In the genomic region with DNA sequence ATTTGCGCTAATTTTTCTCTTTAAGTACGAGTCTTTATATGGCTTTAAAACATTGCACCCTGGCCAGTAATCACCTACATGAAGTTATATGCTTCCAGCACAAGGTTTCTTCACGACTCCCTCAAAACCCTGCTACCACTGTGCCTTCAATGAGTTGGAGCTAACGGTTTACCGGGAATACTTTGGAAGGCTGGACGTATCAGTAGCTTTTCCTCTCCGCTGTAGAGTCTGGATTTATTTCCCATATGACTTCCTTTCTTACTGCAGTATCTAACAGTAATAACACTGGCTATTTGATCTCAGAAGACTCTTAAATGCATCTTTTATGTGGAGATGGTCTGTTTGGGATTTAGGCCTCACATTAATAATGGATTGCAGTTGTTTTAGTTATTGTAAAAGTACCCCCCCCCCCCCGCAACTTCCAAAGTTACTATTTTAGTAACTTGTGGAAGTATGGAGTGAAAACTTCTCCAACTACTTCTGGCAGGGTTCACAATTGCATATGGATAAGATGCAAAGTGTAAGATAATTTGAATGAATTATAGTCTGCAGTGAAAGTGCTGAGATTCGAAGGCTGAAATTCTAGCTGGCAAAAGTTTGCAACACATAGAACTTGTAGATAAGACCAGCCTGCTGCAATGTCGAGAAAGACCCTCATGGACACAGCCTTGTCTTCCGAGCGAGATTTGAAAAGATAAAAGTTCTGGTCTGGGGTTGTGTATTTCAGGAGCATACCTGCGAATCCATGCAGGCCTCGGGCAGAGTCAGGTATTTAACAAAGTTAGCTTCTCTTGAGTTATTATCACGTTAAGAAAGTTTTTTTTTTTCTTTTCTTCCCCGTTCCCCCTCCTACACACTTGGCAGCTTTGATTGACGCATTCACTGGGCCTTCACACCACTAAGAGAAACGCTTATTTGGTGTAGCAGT, we compare ENCODE assay signal across 8 mouse cellular contexts. TPM values are rescaled to one million over a fixed set of nuclear protein-coding genes. Genes with fewer than 3 reads are reported as not detected.
DNase-seq lines count a peak whose midpoint lies in the region; ATAC-seq and TF ChIP-seq lines count a peak whose summit lies in the region.
"Had no signal": no experiment of that assay in that cellular context is flagged by ENCODE, and none has a peak within 500 bp of the region (broad histone marks: within the 10 kb centered on the region; RNA-seq: fewer than 3 reads in every experiment).

No protein-coding gene starts in this region.

- no peaks in the 10 kb centered on the region for H3K9me3 ChIP-seq in E14TG2a.4 (ENCODE audit: low read length)
- no peaks in the 10 kb centered on the region for H3K9me3 ChIP-seq in heart, embryonic 13.5 days
- H3K9me3 ChIP-seq in liver, embryonic 14.5 days (ENCODE audit: control insufficient read depth, low read length): no peaks in the 10 kb centered on the region

- H3K27ac ChIP-seq in heart, embryonic 13.5 days (replicated peaks): peak overlapping the region; percentile 95
- H3K27ac ChIP-seq in liver, embryonic 14.5 days: no peak overlapping the region

- no peaks in the 10 kb centered on the region for H3K36me3 ChIP-seq in E14TG2a.4 (ENCODE audit: insufficient read depth, low read length)
- peaks cover 19% of the 10 kb centered on the region for H3K36me3 ChIP-seq in heart, embryonic 13.5 days
- no peaks in the 10 kb centered on the region for H3K36me3 ChIP-seq in liver, embryonic 14.5 days (replicated peaks; ENCODE audit: control insufficient read depth, insufficient read depth, low read depth)

- WGBS in heart, embryonic 13.5 days: 8% methylated on average over 18 of the region's 18 CpGs
- 20% methylated on average over 18 of the region's 18 CpGs for WGBS in liver, embryonic 14.5 days (ENCODE audit: insufficient replicate concordance)

- H3K4me2 ChIP-seq in heart, embryonic 13.5 days: peak overlapping the region; percentile 78
- H3K4me2 ChIP-seq in liver, embryonic 14.5 days (ENCODE audit: low read depth): peak overlapping the region; percentile 62

- H3K4me1 ChIP-seq in E14TG2a.4 (replicated peaks; ENCODE audit: low read depth, low read length): peaks cover 14% of the 10 kb centered on the region
- peaks cover 33% of the 10 kb centered on the region for H3K4me1 ChIP-seq in heart, embryonic 13.5 days
- 0 out of 4 replicates have a peak, but pooled peaks cover 0 to 1% of the 10 kb centered on the region in 2 experiments for H3K4me1 ChIP-seq in liver, embryonic 14.5 days (replicated peaks; ENCODE audit: control insufficient read depth in 2 of 2, insufficient read depth in 2 of 2, low read length in 1 of 2)

- H3K27me3 ChIP-seq in E14TG2a.4 (ENCODE audit: insufficient read depth, low read length): peaks cover 56% of the 10 kb centered on the region
- no peaks in the 10 kb centered on the region for H3K27me3 ChIP-seq in heart, embryonic 13.5 days (replicated peaks)
- H3K27me3 ChIP-seq in liver, embryonic 14.5 days (ENCODE audit: control insufficient read depth, insufficient read depth, low read length): peaks cover 60% of the 10 kb centered on the region

- ATAC-seq in heart, embryonic 13.5 days (ENCODE audit: extremely low read depth, insufficient number of reproducible peaks, low FRiP score, low TSS enrichment): no peak
- no peak for ATAC-seq in liver, embryonic 14.5 days (ENCODE audit: insufficient read depth)
- no peak for ATAC-seq in CD4-positive, CD25-positive, alpha-beta regulatory T cell, adult 4 months

- intact Hi-C loops in left cerebral cortex, postnatal 25 days (cut with DNase I): loop anchor here (5.0 kb wide), 2 partner anchors 88 to 328 kb away; no protein-coding TSS in a partner anchor

- TF ChIP-seq CTCF in E14TG2a.4 (conservative IDR thresholded peaks at IDR 0.05; ENCODE audit: low read length): no peak
- no peak for TF ChIP-seq CTCF in liver, embryonic 14.5 days (IDR thresholded peaks at IDR 0.05; ENCODE audit: low read depth)

- H3K9ac ChIP-seq in heart, embryonic 13.5 days: peak overlapping the region; percentile 100
- no peak overlapping the region for H3K9ac ChIP-seq in liver, embryonic 14.5 days (replicated peaks)

- DNase-seq in Muller cell, postnatal 12 days (ENCODE audit: inconsistent ontology term): peak; percentile 55
- DNase-seq in liver, embryonic 14.5 days (ENCODE audit: low read depth in 3 of 3, low spot score in 3 of 3): no peak
- no peak for DNase-seq in left cerebral cortex, postnatal 25 days (ENCODE audit: low spot score in 2 of 2)
- DNase-seq in gastrocnemius, postnatal 10 days: no peak

- TF ChIP-seq EP300 in liver, embryonic 14.5 days (IDR thresholded peaks at IDR 0.05; ENCODE audit: low read depth): no peak

- H3K4me3 ChIP-seq in E14TG2a.4 (replicated peaks; ENCODE audit: low read length): peak overlapping the region; percentile 74
- H3K4me3 ChIP-seq in heart, embryonic 13.5 days: peak overlapping the region; percentile 97
- peak overlapping the region; percentile 67 to 74; a peak in 3 of 4 replicates for H3K4me3 ChIP-seq in liver, embryonic 14.5 days (ENCODE audit: insufficient read depth in 1 of 2, low read depth in 2 of 2, low read length in 2 of 2)

RNA-seq across cellular contexts. Expression of a gene that starts 1.4 kb away (rescaled TPM):
- 0.48 and 0.55 TPM in 2 replicates for polyA plus RNA-seq in heart, embryonic 13.5 days (2015; fragmentation: Nextera tagmentation; extraction: Ambion mirVana)
- 0.03 TPM in 1 of 2 replicates, not detected in the other for polyA plus RNA-seq in liver, embryonic 14.5 days (2012; rRNA removed)
- not detected in 2 replicates for polyA plus RNA-seq in liver, embryonic 14.5 days (2014; fragmentation: Nextera tagmentation; extraction: Ambion mirVana)
- polyA plus RNA-seq in CD4-positive, CD25-positive, alpha-beta regulatory T cell, adult 4 months (2017; shearing (Covaris generic)): not detected
- 1 to 10 TPM; 6.0 to 6.5 TPM for total RNA-seq in left cerebral cortex, postnatal 25 days (2021)
- total RNA-seq in gastrocnemius, postnatal 10 days (2021): 1 to 10 TPM; 1.4 TPM
- total RNA-seq: common myeloid progenitor, adult 5-6 weeks had no signal

RNA-seq across cellular contexts. Expression of a gene that starts 6.7 kb away (rescaled TPM):
- polyA plus RNA-seq in heart, embryonic 13.5 days (2015; fragmentation: Nextera tagmentation; extraction: Ambion mirVana): 31.1 and 32.3 TPM in 2 replicates
- 1.0 and 1.5 TPM in 2 replicates for polyA plus RNA-seq in liver, embryonic 14.5 days (2012; rRNA removed)
- polyA plus RNA-seq in liver, embryonic 14.5 days (2014; fragmentation: Nextera tagmentation; extraction: Ambion mirVana): 2.5 and 2.6 TPM in 2 replicates
- 10 to 100 TPM; 13.1 to 19.9 TPM for polyA plus RNA-seq in CD4-positive, CD25-positive, alpha-beta regulatory T cell, adult 4 months (2017; shearing (Covaris generic))
- 10 to 100 TPM; 63.0 to 73.6 TPM for total RNA-seq in left cerebral cortex, postnatal 25 days (2021)
- 100 to 1,000 TPM; 111 to 124 TPM for total RNA-seq in gastrocnemius, postnatal 10 days (2021)
